Mouse (Mus musculus) liver, embryonic 14.5 days (tissue): ENCODE measurements around the gene Chad.

Source experiments
- CTCF ChIP-seq: IDR thresholded peaks from 2 replicates; pipeline ENCODE4 v1.5.1; 2016; ENCODE audit warnings: antibody characterized with exemption, low read depth, control low read depth
- EP300 ChIP-seq: IDR thresholded peaks from 2 replicates; pipeline ENCODE4 v1.6.1; 2016; ENCODE audit warnings: antibody characterized with exemption, low read depth

- no peak for TF ChIP-seq EP300
- no peak for TF ChIP-seq CTCF
These were observed 10.2 kb downstream of the Chad start for GRCm38 (mm10) chr11:94575036-94575435.
